Mouse (Mus musculus) lung, embryonic 15.5 days (tissue): ENCODE measurements at regions not wholly inside any gene's neighbourhood (a gene's known extent, or its start where the extent isn't known, plus 50 kb on each side); places are given as distances from the start of the nearest gene placed in this dataset.

Experiments used
- ATAC-seq: fragments of 200-750 bp; cut with Nextera tagmentation; 2 replicates; pipeline ENCODE4 v1.8.0; 2017; ENCODE audit warnings: moderate number of reproducible peaks, borderline replicate concordance; ENCODE audit not compliant: low FRiP score, low TSS enrichment; ENCODE audit errors: extremely low read depth
- H3K27ac ChIP-seq: fragments of 300-500 bp; sonication (generic); 2 replicates; pipeline ENCODE4 v1.5.1; 2015; ENCODE audit warnings: moderate library complexity, mild to moderate bottlenecking, inconsistent platforms
- H3K27me3 ChIP-seq: fragments of 300-500 bp; sonication (generic); 2 replicates; pipeline ENCODE4 v1.6.1; 2015; ENCODE audit warnings: inconsistent platforms
- H3K36me3 ChIP-seq: fragments of 300-500 bp; sonication (generic); 2 replicates; pipeline ENCODE4 v1.6.1; 2015; ENCODE audit warnings: inconsistent platforms
- H3K4me1 ChIP-seq: fragments of 300-500 bp; sonication (generic); 2 replicates; pipeline ENCODE4 v1.6.1; 2015; ENCODE audit warnings: inconsistent platforms
- H3K4me2 ChIP-seq: fragments of 300-500 bp; sonication (generic); 2 replicates; pipeline ENCODE4 v1.6.1; 2015; ENCODE audit warnings: inconsistent platforms, mild to moderate bottlenecking, moderate library complexity
- H3K4me3 ChIP-seq: fragments of 300-500 bp; sonication (generic); 2 replicates; pipeline ENCODE4 v1.5.1; 2015; ENCODE audit warnings: mild to moderate bottlenecking, inconsistent platforms
- H3K9ac ChIP-seq: fragments of 300-500 bp; sonication (generic); 2 replicates; pipeline ENCODE4 v1.6.1; 2015; ENCODE audit warnings: inconsistent platforms
- H3K9me3 ChIP-seq: fragments of 300-500 bp; sonication (generic); 2 replicates; pipeline ENCODE4 v1.6.1; 2016; ENCODE audit warnings: inconsistent platforms
- WGBS: fragments of 180-500 bp; shearing (Covaris S2); methylation state at CpG from one replicate; pipeline ENCODE4 v1.1.7; 2015; 5-methylcytosine and 5-hydroxymethylcytosine counted together

- Histone ChIP-seq H3K27ac (no peak overlapping the region), H3K9me3 (no peaks in the 10 kb centered on the region), H3K9ac (no peak overlapping the region), H3K36me3 (no peaks in the 10 kb centered on the region), H3K4me2 (no peak overlapping the region), H3K27me3 (no peaks in the 10 kb centered on the region), H3K4me3 (no peak overlapping the region), H3K4me1 (no peaks in the 10 kb centered on the region)
- ATAC-seq = no peak
- WGBS = 87% methylated on average over 1 of the region's 1 CpGs
Measured at GRCm38 (mm10) chr8:89737636-89738035, 610.5 kb downstream of the Tox3 start.

- ATAC-seq = no peak
- Histone ChIP-seq H3K27me3 (no peaks in the 10 kb centered on the region), H3K4me3 (no peak overlapping the region), H3K4me1 (no peaks in the 10 kb centered on the region), H3K9me3 (no peaks in the 10 kb centered on the region), H3K9ac (no peak overlapping the region), H3K4me2 (no peak overlapping the region), H3K27ac (no peak overlapping the region), H3K36me3 (no peaks in the 10 kb centered on the region)
- WGBS = 74% methylated on average over 6 of the region's 6 CpGs
Measured at GRCm38 (mm10) chr8:89727252-89727651, 620.9 kb downstream of the Tox3 start.

- ATAC-seq = no peak
- H3K27me3 ChIP-seq = no peaks in the 10 kb centered on the region
- no peaks in the 10 kb centered on the region for H3K4me1 ChIP-seq
- H3K4me2 ChIP-seq = no peak overlapping the region
- H3K4me3 ChIP-seq = no peak overlapping the region
- no peaks in the 10 kb centered on the region for H3K36me3 ChIP-seq
- WGBS = 76% methylated on average over 5 of the region's 5 CpGs
- no peaks in the 10 kb centered on the region for H3K9me3 ChIP-seq
- H3K27ac ChIP-seq = no peak overlapping the region
- H3K9ac ChIP-seq = no peak overlapping the region
Measured at GRCm38 (mm10) chr8:89721684-89722305, 626.3 kb downstream of the Tox3 start.

GRCm38 (mm10) chr8:89713880-89714279, 634.3 kb downstream of the Tox3 start:
- Histone ChIP-seq H3K4me2 (no peak overlapping the region), H3K4me1 (no peaks in the 10 kb centered on the region), H3K9ac (no peak overlapping the region), H3K36me3 (no peaks in the 10 kb centered on the region), H3K27ac (no peak overlapping the region), H3K4me3 (no peak overlapping the region), H3K9me3 (no peaks in the 10 kb centered on the region), H3K27me3 (no peaks in the 10 kb centered on the region)
- WGBS = 65% methylated on average over 6 of the region's 6 CpGs
- no peak for ATAC-seq

GRCm38 (mm10) chr8:89707341-89707928, 640.7 kb downstream of the Tox3 start:
- H3K4me1 ChIP-seq = no peaks in the 10 kb centered on the region
- no peaks in the 10 kb centered on the region for H3K9me3 ChIP-seq
- H3K4me2 ChIP-seq = no peak overlapping the region
- 33% methylated on average over 5 of the region's 5 CpGs for WGBS
- H3K27me3 ChIP-seq = no peaks in the 10 kb centered on the region
- no peak overlapping the region for H3K9ac ChIP-seq
- no peak overlapping the region for H3K4me3 ChIP-seq
- no peak overlapping the region for H3K27ac ChIP-seq
- no peaks in the 10 kb centered on the region for H3K36me3 ChIP-seq
- no peak for ATAC-seq

GRCm38 (mm10) chr8:89685696-89686095, 641.7 kb upstream of the Sall1 start:
- no peak overlapping the region for H3K4me2 ChIP-seq
- no peak overlapping the region for H3K4me3 ChIP-seq
- no peaks in the 10 kb centered on the region for H3K9me3 ChIP-seq
- 41% methylated on average over 6 of the region's 6 CpGs for WGBS
- no peaks in the 10 kb centered on the region for H3K36me3 ChIP-seq
- ATAC-seq = no peak
- no peak overlapping the region for H3K27ac ChIP-seq
- H3K9ac ChIP-seq = no peak overlapping the region
- H3K4me1 ChIP-seq = no peaks in the 10 kb centered on the region
- no peaks in the 10 kb centered on the region for H3K27me3 ChIP-seq

GRCm38 (mm10) chr8:89680937-89681336, 637.0 kb upstream of the Sall1 start:
- H3K27ac ChIP-seq = no peak overlapping the region
- no peak overlapping the region for H3K4me3 ChIP-seq
- no peak overlapping the region for H3K9ac ChIP-seq
- H3K4me2 ChIP-seq = no peak overlapping the region
- H3K9me3 ChIP-seq = no peaks in the 10 kb centered on the region
- no peaks in the 10 kb centered on the region for H3K36me3 ChIP-seq
- ATAC-seq = no peak
- no peaks in the 10 kb centered on the region for H3K27me3 ChIP-seq
- H3K4me1 ChIP-seq = no peaks in the 10 kb centered on the region
- WGBS = 73% methylated on average over 4 of the region's 4 CpGs

- no peaks in the 10 kb centered on the region for H3K4me1 ChIP-seq
- H3K36me3 ChIP-seq = no peaks in the 10 kb centered on the region
- WGBS = 66% methylated on average over 5 of the region's 5 CpGs
- H3K9me3 ChIP-seq = no peaks in the 10 kb centered on the region
- H3K27me3 ChIP-seq = no peaks in the 10 kb centered on the region
- H3K27ac ChIP-seq = no peak overlapping the region
- no peak overlapping the region for H3K4me3 ChIP-seq
- no peak overlapping the region for H3K9ac ChIP-seq
- H3K4me2 ChIP-seq = no peak overlapping the region
- no peak for ATAC-seq
Measured at GRCm38 (mm10) chr8:89680341-89680740, 636.4 kb upstream of the Sall1 start.

- WGBS = 74% methylated on average over 4 of the region's 4 CpGs
- Histone ChIP-seq H3K9me3 (no peaks in the 10 kb centered on the region), H3K27me3 (no peaks in the 10 kb centered on the region), H3K27ac (no peak overlapping the region), H3K4me2 (no peak overlapping the region), H3K9ac (no peak overlapping the region), H3K4me1 (no peaks in the 10 kb centered on the region), H3K36me3 (no peaks in the 10 kb centered on the region), H3K4me3 (no peak overlapping the region)
- ATAC-seq = no peak
Measured at GRCm38 (mm10) chr8:89679551-89679950, 635.6 kb upstream of the Sall1 start.

GRCm38 (mm10) chr8:89677266-89677665, 633.3 kb upstream of the Sall1 start:
- Histone ChIP-seq H3K9ac (no peak overlapping the region), H3K4me2 (no peak overlapping the region), H3K36me3 (no peaks in the 10 kb centered on the region), H3K4me1 (no peaks in the 10 kb centered on the region), H3K27me3 (no peaks in the 10 kb centered on the region), H3K27ac (no peak overlapping the region), H3K9me3 (no peaks in the 10 kb centered on the region), H3K4me3 (no peak overlapping the region)
- WGBS = 83% methylated on average over 5 of the region's 5 CpGs
- ATAC-seq = no peak

GRCm38 (mm10) chr8:89673911-89674310, 629.9 kb upstream of the Sall1 start:
- no peak overlapping the region for H3K4me2 ChIP-seq
- ATAC-seq = no peak
- no peak overlapping the region for H3K27ac ChIP-seq
- no peaks in the 10 kb centered on the region for H3K9me3 ChIP-seq
- H3K4me1 ChIP-seq = no peaks in the 10 kb centered on the region
- H3K27me3 ChIP-seq = no peaks in the 10 kb centered on the region
- no peak overlapping the region for H3K9ac ChIP-seq
- 76% methylated on average over 4 of the region's 4 CpGs for WGBS
- no peaks in the 10 kb centered on the region for H3K36me3 ChIP-seq
- no peak overlapping the region for H3K4me3 ChIP-seq

- 87% methylated on average over 5 of the region's 5 CpGs for WGBS
- Histone ChIP-seq H3K4me2 (no peak overlapping the region), H3K4me3 (no peak overlapping the region), H3K27ac (no peak overlapping the region), H3K9me3 (no peaks in the 10 kb centered on the region), H3K27me3 (no peaks in the 10 kb centered on the region), H3K36me3 (no peaks in the 10 kb centered on the region), H3K9ac (no peak overlapping the region), H3K4me1 (no peaks in the 10 kb centered on the region)
- ATAC-seq = no peak
Measured at GRCm38 (mm10) chr8:89672631-89673030, 628.7 kb upstream of the Sall1 start.
